Mouse (Mus musculus): ENCODE results near the gene Gm28308.

GRCm38 (mm10) chr6:52150401-52150966 lies 62.7 kb downstream of the Gm28308 start:
- TF ChIP-seq POLR2A (IDR thresholded peaks at IDR 0.05; ENCODE audit: low read depth, low read length) (no peak), CTCF (conservative IDR thresholded peaks at IDR 0.05; ENCODE audit: insufficient read depth, insufficient read length, low read depth, low read length) (no peak)

Measured in kidney, adult 2 months (tissue).